Mouse (Mus musculus) gastrocnemius, adult 2 months (tissue): Measurements from ENCODE around the gene Serf2. TPM values are rescaled to one million over a fixed set of nuclear protein-coding genes. Genes with fewer than 3 reads are reported as not detected.
A peak's percentile ranks its signal among the peaks of the same experiment; 100 is the strongest.
"Not testable (repeated sequence)": the region's sequence is repeated elsewhere in the genome, so short reads cannot be mapped to it uniquely, and the experiment has no call there.

Experiments used
- DNase-seq: peaks from one replicate; pipeline ENCODE4 v3.0.0; 2022
- H3K27ac ChIP-seq: fragments of 200-600 bp; 2 replicates; pipeline ENCODE4 v1.8.1; 2022; ENCODE audit warnings: mild to moderate bottlenecking
- H3K4me3 ChIP-seq: fragments of 200-600 bp; 2 replicates; pipeline ENCODE4 v1.8.1; 2022; ENCODE audit warnings: mild to moderate bottlenecking, moderate library complexity
- CTCF ChIP-seq: fragments of 200-600 bp; IDR thresholded peaks from 2 replicates; pipeline ENCODE4 v1.8.1; 2022; ENCODE audit warnings: antibody characterized with exemption, mild to moderate bottlenecking, moderate library complexity
- intact Hi-C: fragments of 180-260 bp; cut with DNase I; formaldehyde crosslinking; loops from one replicate; pipeline ENCODE4 v1.15.1; 2025
- microRNA-seq: library from miRNA; unstranded; fragments of <30 nt; microRNA quantifications from one replicate; pipeline ENCODE4 v1.2.0, GENCODE M21; 2021
- total RNA-seq, 2 experiments: library from RNA; stranded (reverse); gene quantifications; 2 replicates each; pipeline ENCODE4 v1.2.3; 2021

Serf2 gene
- total RNA-seq, 2 experiments from 2014 or later, result 286 to 358 TPM

DNA sequence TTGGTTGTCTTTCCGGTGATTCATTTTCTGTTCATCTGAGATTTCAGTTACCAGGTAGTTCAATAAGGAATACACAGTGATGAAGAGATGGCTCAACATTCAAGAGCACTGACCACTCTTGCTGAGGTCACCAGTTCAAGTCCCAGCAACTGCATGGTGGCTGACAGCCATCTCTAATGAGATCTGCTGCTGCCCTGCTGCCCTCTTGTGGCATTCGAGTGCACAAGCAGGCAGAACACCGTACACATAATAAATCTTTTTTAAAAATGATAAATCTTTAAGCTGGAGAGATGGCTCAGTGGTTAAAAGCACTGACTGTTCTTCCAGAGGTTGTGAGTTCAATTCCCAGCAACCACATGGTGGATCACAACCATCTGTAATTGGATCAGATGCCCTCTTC lies 31.5 kb downstream of the Serf2 start:
- peak; percentile 69 for TF ChIP-seq CTCF
- intact Hi-C loops, result loop anchor here (5.0 kb wide), 1 partner anchor 68 kb away; the partner anchor contains the start of genes Catsper2 and Pdia3
- Histone ChIP-seq H3K27ac (no peak overlapping the region), H3K4me3 (no peak overlapping the region)
- DNase-seq, result peak; percentile 35

- intact Hi-C loops, result loop anchor here (5.0 kb wide), 1 partner anchor 69 kb away; the partner anchor contains the start of genes Catsper2 and Pdia3
- not testable (repeated sequence) for H3K27ac ChIP-seq, DNase-seq, H3K4me3 ChIP-seq
Observed at GRCm38 (mm10) chr2:121480916-121481315, 31.9 kb downstream of the Serf2 start.

- no peak for DNase-seq
- no peak overlapping the region for H3K4me3 ChIP-seq
- H3K27ac ChIP-seq, result no peak overlapping the region
- intact Hi-C loops, result loop anchor here (5.0 kb wide), 1 partner anchor 71 kb away; the partner anchor contains the start of genes Catsper2 and Pdia3
- TF ChIP-seq CTCF, result no peak
Observed at GRCm38 (mm10) chr2:121483576-121483975, 34.6 kb downstream of the Serf2 start.

DNA sequence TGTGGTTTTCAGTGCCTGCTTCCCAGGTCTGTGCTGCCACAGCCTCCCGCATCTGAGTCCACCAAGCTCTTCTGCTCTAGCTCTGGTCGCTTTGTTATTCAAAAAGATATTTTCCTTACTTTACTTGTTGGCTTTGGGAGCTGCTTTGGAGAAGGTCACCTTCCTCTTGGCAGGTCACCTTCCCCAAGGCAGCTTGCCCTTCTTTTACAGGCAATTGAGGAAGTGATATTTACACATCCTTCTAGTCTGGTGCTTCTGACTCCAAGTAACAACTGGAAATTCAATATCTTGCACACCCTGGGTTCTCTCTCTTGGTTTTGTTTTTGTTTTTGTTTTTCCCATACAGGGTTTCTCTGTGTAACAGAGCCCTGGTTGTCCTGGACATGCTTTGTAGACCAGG lies 35.4 kb downstream of the Serf2 start:
- intact Hi-C loops, result loop anchor here (5.0 kb wide), 1 partner anchor 72 kb away; the partner anchor contains the start of genes Catsper2 and Pdia3
- not testable (repeated sequence) for DNase-seq, H3K4me3 ChIP-seq, H3K27ac ChIP-seq

DNA sequence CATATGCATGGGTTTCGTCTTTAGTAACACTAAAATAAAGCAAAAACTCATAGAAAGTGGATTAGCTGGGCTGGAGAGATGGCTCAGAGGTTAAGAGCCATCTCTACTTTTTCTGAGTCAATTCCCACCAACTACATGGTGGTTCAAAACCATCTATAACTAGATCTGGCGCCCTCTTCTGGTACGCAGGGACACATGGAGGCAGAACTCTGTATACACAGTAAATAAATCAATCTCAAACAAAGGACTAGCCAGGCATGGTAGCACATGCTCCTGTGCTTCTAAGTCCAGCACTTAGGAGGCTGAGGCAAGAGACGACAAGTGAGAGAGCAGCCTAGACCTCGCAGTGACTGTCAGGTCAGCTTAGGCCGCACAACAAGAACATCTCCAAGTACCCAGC lies 52.6 kb downstream of the Serf2 start:
- DNase-seq, H3K4me3 ChIP-seq, H3K27ac ChIP-seq, intact Hi-C loops: not testable (repeated sequence)

GRCm38 (mm10) chr2:121505942-121506882 lies 57.2 kb downstream of the Serf2 start, which contains the start of the genes Mfap1a and Wdr76:
Gene Mfap1a (minus strand): TSS chr2:121506665.
Gene Wdr76 (plus strand): TSS chr2:121506723.
- peak; percentile 10; the same call in 1 of the 2 replicates for TF ChIP-seq CTCF
- intact Hi-C loops, result not testable (repeated sequence)
- peak; percentile 87 for DNase-seq
- Histone ChIP-seq H3K4me3 (peak within 1 kb of the TSS; percentile 77), H3K27ac (peak within 1 kb of the TSS; percentile 93)

DNA sequence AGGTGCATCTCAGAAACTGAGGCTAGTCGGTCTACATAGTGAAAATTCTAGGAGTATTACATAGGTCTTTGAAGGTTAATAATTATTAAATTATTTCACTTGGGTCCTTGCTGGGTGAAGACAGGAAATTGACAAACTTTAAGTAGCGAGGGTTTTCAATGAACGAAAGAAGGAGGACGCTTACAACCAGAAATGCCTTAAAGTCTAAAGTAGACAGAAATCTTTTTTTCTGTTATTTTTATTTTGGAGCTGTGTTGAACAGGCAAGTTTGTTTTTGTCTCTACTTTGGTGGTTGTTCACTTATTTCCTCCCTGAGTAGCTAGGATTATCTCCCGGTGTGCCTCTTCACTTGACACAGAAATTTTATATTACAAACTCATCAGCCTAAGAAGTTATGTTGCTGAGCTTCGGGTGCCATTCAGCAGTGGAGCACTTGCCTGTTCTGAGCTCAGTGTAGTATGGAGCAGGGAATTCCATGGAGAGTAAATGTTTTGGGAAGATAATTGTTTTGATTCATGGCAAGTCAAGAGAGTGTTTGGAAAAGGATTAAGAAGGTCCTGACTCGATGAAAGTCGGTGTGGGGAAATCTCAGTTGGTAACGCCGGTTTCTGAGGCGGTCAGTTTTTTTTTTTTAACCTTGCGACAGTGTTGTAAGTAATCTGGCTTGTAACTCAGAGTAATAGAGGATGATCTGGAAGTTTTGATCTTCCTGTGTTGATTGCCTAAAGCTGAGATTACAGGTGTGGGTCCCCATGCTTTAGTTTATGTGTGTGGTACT lies 58.4 kb downstream of the Serf2 start:
- TF ChIP-seq CTCF, result no peak
- no peak for DNase-seq
- H3K4me3 ChIP-seq, result peak overlapping the region; percentile 77
- peak overlapping the region; percentile 93; the same call in 1 of the 2 replicates for H3K27ac ChIP-seq
- intact Hi-C loops, result no loop called here

Small RNA genes within 50 kb of the gene (microRNA-seq; reads per million reads assigned to microRNA genes)
- gene Gm22953, result not detected

Other genes with a start within 250 kb of the Serf2 start
- 10 to 100 TPM; 15.9 to 16.0 TPM for gene Trp53bp1, start 177.8 kb upstream of the Serf2 start, total RNA-seq
- gene Map1a, start 159.6 kb upstream of the Serf2 start, total RNA-seq, result 10 to 100 TPM in 1 of 2 experiments, 1 to 10 TPM in 1; 9.1 to 16.5 TPM
- 100 to 1,000 TPM in 1 of 2 experiments, 10 to 100 TPM in 1; 70.6 to 144 TPM for gene Ppip5k1, start 93.8 kb upstream of the Serf2 start, total RNA-seq
- not detected for gene Ckmt1, start 91.5 kb upstream of the Serf2 start, total RNA-seq
- under 1 TPM in 1 of 2 experiments, not detected in 1; 0.18 TPM for gene Strc, start 62.0 kb upstream of the Serf2 start, total RNA-seq
- gene Pdia3, start 35.4 kb upstream of the Serf2 start, total RNA-seq, result 10 to 100 TPM; 34.1 to 46.9 TPM
- gene Catsper2, start 35.4 kb upstream of the Serf2 start, total RNA-seq, result 1 to 10 TPM; 1.6 to 2.8 TPM
- not detected for gene Ell3, start 4.9 kb upstream of the Serf2 start, total RNA-seq
- 10 to 100 TPM; 21.0 to 21.7 TPM for gene Hypk, start 4.1 kb downstream of the Serf2 start, total RNA-seq
- gene Serinc4, start 7.6 kb downstream of the Serf2 start, total RNA-seq, result not detected
- gene Mfap1b, start 24.9 kb downstream of the Serf2 start, total RNA-seq, result 10 to 100 TPM; 24.2 to 27.6 TPM
- gene Mfap1a, start 57.5 kb downstream of the Serf2 start, total RNA-seq, result 10 to 100 TPM; 17.3 to 21.6 TPM
- gene Wdr76, start 57.5 kb downstream of the Serf2 start, total RNA-seq, result 1 to 10 TPM; 1.7 to 2.4 TPM